Mouse (Mus musculus) left cerebral cortex, postnatal 25 days (tissue): ENCODE data around the gene Ubash3b. TPM values are rescaled to one million over a fixed set of nuclear protein-coding genes. Genes with fewer than 3 reads are reported as not detected.
A peak's percentile ranks its signal among the peaks of the same experiment; 100 is the strongest.

Experiments used
- DNase-seq, 2 experiments: peaks; one replicate each; pipeline ENCODE4 v3.0.0; 2022; ENCODE audit warnings: low spot score in 2 of 2, mixed read lengths in 1 of 2
- intact Hi-C: fragments of 180-260 bp; cut with DNase I; formaldehyde crosslinking; loops from one replicate; pipeline ENCODE4 v1.15.1; 2025
- total RNA-seq, 2 experiments: library from RNA; stranded (reverse); gene quantifications; 2 replicates each; pipeline ENCODE4 v1.2.3; 2021

The Ubash3b gene
- total RNA-seq, result 10 to 100 TPM; 23.9 to 26.1 TPM

GRCm38 (mm10) chr9:41161413-41161812 lies at the start of gene Ubash3b:
Gene Ubash3b, minus strand, starts transcription at chr9:41161697.
- intact Hi-C loops, result no loop called here
- DNase-seq, result no peak

GRCm38 (mm10) chr9:41207130-41208104 lies 45.9 kb upstream of the Ubash3b start:
- DNase-seq, result peak; percentile 93 to 98
- intact Hi-C loops, result no loop called here

GRCm38 (mm10) chr9:41206717-41207116 lies 45.2 kb upstream of the Ubash3b start:
- no peak for DNase-seq
- intact Hi-C loops, result no loop called here

GRCm38 (mm10) chr9:41205267-41205666 lies 43.8 kb upstream of the Ubash3b start:
- intact Hi-C loops, result no loop called here
- DNase-seq, result no peak

GRCm38 (mm10) chr9:41199456-41200252 lies 38.2 kb upstream of the Ubash3b start:
- DNase-seq, result no peak
- intact Hi-C loops, result no loop called here

GRCm38 (mm10) chr9:41198501-41199265 lies 37.2 kb upstream of the Ubash3b start:
- intact Hi-C loops, result no loop called here
- DNase-seq, result no peak

- DNase-seq, result peak in 1 of 2 experiments; percentile 49
- intact Hi-C loops, result no loop called here
Measured at GRCm38 (mm10) chr9:41195742-41196311, 34.3 kb upstream of the Ubash3b start.

- intact Hi-C loops, result loop anchor here (2.0 to 5.0 kb wide), 2 partner anchors 147 to 359 kb away; no protein-coding TSS in a partner anchor
Measured at GRCm38 (mm10) chr9:41191651-41192210, 30.2 kb upstream of the Ubash3b start.

GRCm38 (mm10) chr9:41190745-41191482 lies 29.4 kb upstream of the Ubash3b start:
- intact Hi-C loops, result loop anchor here (1.0 to 5.0 kb wide), 3 partner anchors 146 to 359 kb away; no protein-coding TSS in a partner anchor
- peak; percentile 91 to 96 for DNase-seq

More at GRCm38 (mm10) chr9:41191651-41192210, 30.2 kb upstream of the Ubash3b start:
- peak; percentile 45 to 71 for DNase-seq

GRCm38 (mm10) chr9:41187939-41188338 lies 26.4 kb upstream of the Ubash3b start:
- intact Hi-C loops, result no loop called here
- no peak for DNase-seq

GRCm38 (mm10) chr9:41187498-41187897 lies 26.0 kb upstream of the Ubash3b start:
- DNase-seq, result no peak
- intact Hi-C loops, result no loop called here

GRCm38 (mm10) chr9:41185331-41185730 lies 23.8 kb upstream of the Ubash3b start:
- intact Hi-C loops, result no loop called here
- no peak for DNase-seq

- DNase-seq, result peak; percentile 65 to 78
- intact Hi-C loops, result loop anchor here (1.0 to 2.0 kb wide), 2 partner anchors 138 to 192 kb away; no protein-coding TSS in a partner anchor
Measured at GRCm38 (mm10) chr9:41182550-41182949, 21.1 kb upstream of the Ubash3b start.

GRCm38 (mm10) chr9:41181803-41182202 lies 20.3 kb upstream of the Ubash3b start:
- no peak for DNase-seq
- intact Hi-C loops, result loop anchor here (1.0 to 2.0 kb wide), 2 partner anchors 138 to 191 kb away; no protein-coding TSS in a partner anchor

GRCm38 (mm10) chr9:41181372-41181771 lies 19.9 kb upstream of the Ubash3b start:
- no peak for DNase-seq
- intact Hi-C loops, result no loop called here

GRCm38 (mm10) chr9:41179056-41179455 lies 17.6 kb upstream of the Ubash3b start:
- intact Hi-C loops, result no loop called here

GRCm38 (mm10) chr9:41173158-41173557 lies 11.7 kb upstream of the Ubash3b start:
- DNase-seq, result no peak
- intact Hi-C loops, result no loop called here

More at GRCm38 (mm10) chr9:41179056-41179455, 17.6 kb upstream of the Ubash3b start:
- DNase-seq, result no peak

- intact Hi-C loops, result no loop called here
- DNase-seq, result no peak
Measured at GRCm38 (mm10) chr9:41172426-41172825, 10.9 kb upstream of the Ubash3b start.
